Mouse (Mus musculus) layer of hippocampus, postnatal 36 days (tissue): Measurements from ENCODE around the gene Rxfp4. TPM values are rescaled to one million over a fixed set of nuclear protein-coding genes. Genes with fewer than 3 reads are reported as not detected.
"Not testable (repeated sequence)": the region's sequence is repeated elsewhere in the genome, so short reads cannot be mapped to it uniquely, and the experiment has no call there.

Source experiments
- DNase-seq, 2 experiments: peaks; one replicate each; pipeline ENCODE4 v3.0.0; 2022
- total RNA-seq, 2 experiments: library from RNA; stranded (reverse); gene quantifications; 2 replicates each; pipeline ENCODE4 v1.2.3; 2021

Rxfp4 gene
- total RNA-seq, 2 experiments from 2014 or later, result not detected

- no peak for DNase-seq
Measured at GRCm38 (mm10) chr3:88609066-88609465, 43.9 kb downstream of the Rxfp4 start.

- no peak for DNase-seq
Measured at GRCm38 (mm10) chr3:88607758-88608138, 45.2 kb downstream of the Rxfp4 start.

GRCm38 (mm10) chr3:88607065-88607757 lies 45.7 kb downstream of the Rxfp4 start:
- DNase-seq, result peak; percentile 83 to 91

- DNase-seq, result not testable (repeated sequence)
Measured at GRCm38 (mm10) chr3:88605666-88606065, 47.3 kb downstream of the Rxfp4 start, which contains the start of gene Arhgef2. Arhgef2 (plus strand) TSS chr3:88605966.

- DNase-seq, result no peak
Measured at GRCm38 (mm10) chr3:88604863-88605262, 48.1 kb downstream of the Rxfp4 start.

GRCm38 (mm10) chr3:88603714-88604161 lies 49.2 kb downstream of the Rxfp4 start:
- peak in 1 of 2 experiments; percentile 45 for DNase-seq

GRCm38 (mm10) chr3:88602466-88602865 lies 50.5 kb downstream of the Rxfp4 start:
- no peak for DNase-seq

Other genes starting within 250 kb of the Rxfp4 start
- 1 to 10 TPM; 5.3 to 6.3 TPM for gene Pmf1, start 242.8 kb downstream of the Rxfp4 start, total RNA-seq
- gene Slc25a44, start 228.0 kb downstream of the Rxfp4 start, total RNA-seq, result 10 to 100 TPM; 68.6 to 69.1 TPM
- gene Sema4a, start 192.0 kb downstream of the Rxfp4 start, total RNA-seq, result 10 to 100 TPM; 34.1 to 36.8 TPM
- gene Lmna, start 143.2 kb downstream of the Rxfp4 start, total RNA-seq, result 10 to 100 TPM; 32.6 to 34.3 TPM
- 1 to 10 TPM; 4.0 to 4.4 TPM for gene Mex3a, start 120.7 kb downstream of the Rxfp4 start, total RNA-seq
- gene Rab25, start 104.8 kb downstream of the Rxfp4 start, total RNA-seq, result under 1 TPM in 1 of 2 experiments, not detected in 1; 0.63 TPM
- gene Lamtor2, start 100.1 kb downstream of the Rxfp4 start, total RNA-seq, result 100 to 1,000 TPM in 1 of 2 experiments, 10 to 100 TPM in 1; 91.0 to 111 TPM
- gene Ubqln4, start 99.4 kb downstream of the Rxfp4 start, total RNA-seq, result 100 to 1,000 TPM; 109 to 111 TPM
- gene Ssr2, start 77.3 kb downstream of the Rxfp4 start, total RNA-seq, result 10 to 100 TPM; 97.1 to 98.9 TPM
- 100 to 1,000 TPM; 250 to 265 TPM for gene Arhgef2, start 47.2 kb downstream of the Rxfp4 start, total RNA-seq
- gene Khdc4, start 32.7 kb upstream of the Rxfp4 start, total RNA-seq, result 10 to 100 TPM; 49.1 to 61.1 TPM
- 10 to 100 TPM; 44.4 to 50.3 TPM for gene Rit1, start 63.7 kb upstream of the Rxfp4 start, total RNA-seq
- 100 to 1,000 TPM; 483 to 524 TPM for gene Syt11, start 122.0 kb upstream of the Rxfp4 start, total RNA-seq
- 10 to 100 TPM; 46.2 to 46.4 TPM for gene Gon4l, start 182.1 kb upstream of the Rxfp4 start, total RNA-seq